Mouse (Mus musculus): ENCODE data around the gene Lama5. TPM values are rescaled to one million over a fixed set of nuclear protein-coding genes. Genes with fewer than 3 reads are reported as not detected.

The Lama5 gene
- total RNA-seq, 1 experiment: 291 TPM

GRCm38 (mm10) chr2:180230482-180230881 is 4.8 kb upstream of the Lama5 start:
- TF ChIP-seq HCFC1 (IDR thresholded peaks at IDR 0.05; ENCODE audit: borderline replicate concordance, insufficient read depth, low read length) (no peak), ZC3H11A (IDR thresholded peaks at IDR 0.05; ENCODE audit: borderline replicate concordance, low read depth, low read length) (no peak), ZNF384 (IDR thresholded peaks at IDR 0.05; ENCODE audit: low read depth, low read length) (no peak), CHD2 (IDR thresholded peaks at IDR 0.05; ENCODE audit: low read depth, low read length) (no peak), MAFK (IDR thresholded peaks at IDR 0.05; ENCODE audit: insufficient read depth, low read depth, low read length) (no peak)
- Histone ChIP-seq H3K9ac (ENCODE audit: insufficient read depth, low read depth, low read length, poor library complexity, severe bottlenecking) (no peak overlapping the region), H3K27ac (ENCODE audit: insufficient read depth, low read depth, low read length, poor library complexity, severe bottlenecking) (no peak overlapping the region), H3K4me3 (ENCODE audit: insufficient read depth in 1 of 2, low read depth in 1 of 2, low read length in 2 of 2, poor library complexity in 1 of 2, severe bottlenecking in 1 of 2) (no peak overlapping the region), H3K36me3 (ENCODE audit: control insufficient read depth, insufficient read depth, low read length, poor library complexity, severe bottlenecking) (no peaks in the 10 kb centered on the region), H3K9me3 (ENCODE audit: control insufficient read depth, insufficient read depth, low read depth, low read length) (no peaks in the 10 kb centered on the region), H3K4me1 (ENCODE audit: control insufficient read depth in 2 of 2, insufficient read depth in 2 of 2, low read length in 2 of 2, poor library complexity in 1 of 2) (peaks cover 7 to 43% of the 10 kb centered on the region in 2 experiments; a peak in 3 of 4 replicates)
- no peak for DNase-seq (ENCODE audit: low read depth, low spot score)
- in situ Hi-C loops (cut with MboI; ENCODE audit: low sequenced_read_pairs in 2 of 2, unreplicated experiment in 2 of 2): no loop called here

- no peak for TF ChIP-seq MAFK (IDR thresholded peaks at IDR 0.05; ENCODE audit: insufficient read depth, low read depth, low read length)
- TF ChIP-seq ZNF384 (IDR thresholded peaks at IDR 0.05; ENCODE audit: low read depth, low read length): no peak
- TF ChIP-seq HCFC1 (IDR thresholded peaks at IDR 0.05; ENCODE audit: borderline replicate concordance, insufficient read depth, low read length): no peak
- TF ChIP-seq ZC3H11A (IDR thresholded peaks at IDR 0.05; ENCODE audit: borderline replicate concordance, low read depth, low read length): no peak
- TF ChIP-seq CHD2 (IDR thresholded peaks at IDR 0.05; ENCODE audit: low read depth, low read length): no peak
- H3K4me3 ChIP-seq (ENCODE audit: insufficient read depth in 1 of 2, low read depth in 1 of 2, low read length in 2 of 2, poor library complexity in 1 of 2, severe bottlenecking in 1 of 2): no peak overlapping the region
- H3K9ac ChIP-seq (ENCODE audit: insufficient read depth, low read depth, low read length, poor library complexity, severe bottlenecking): no peak overlapping the region
- no peak overlapping the region for H3K27ac ChIP-seq (ENCODE audit: insufficient read depth, low read depth, low read length, poor library complexity, severe bottlenecking)
- H3K4me1 ChIP-seq (ENCODE audit: control insufficient read depth in 2 of 2, insufficient read depth in 2 of 2, low read length in 2 of 2, poor library complexity in 1 of 2): peaks cover 5 to 29% of the 10 kb centered on the region in 2 experiments; a peak in 3 of 4 replicates
- no peak for DNase-seq (ENCODE audit: low read depth, low spot score)
- H3K36me3 ChIP-seq (ENCODE audit: control insufficient read depth, insufficient read depth, low read length, poor library complexity, severe bottlenecking): no peaks in the 10 kb centered on the region
- in situ Hi-C loops (cut with MboI; ENCODE audit: low sequenced_read_pairs in 2 of 2, unreplicated experiment in 2 of 2): no loop called here
- H3K9me3 ChIP-seq (ENCODE audit: control insufficient read depth, insufficient read depth, low read depth, low read length): no peaks in the 10 kb centered on the region
Measured at GRCm38 (mm10) chr2:180229129-180229528, 3.5 kb upstream of the Lama5 start.

GRCm38 (mm10) chr2:180228592-180228991 is 2.9 kb upstream of the Lama5 start:
- DNase-seq (ENCODE audit: low read depth, low spot score): no peak
- in situ Hi-C loops (cut with MboI; ENCODE audit: low sequenced_read_pairs in 2 of 2, unreplicated experiment in 2 of 2): no loop called here
- peaks cover 5 to 31% of the 10 kb centered on the region in 2 experiments; a peak in 3 of 4 replicates for H3K4me1 ChIP-seq (ENCODE audit: control insufficient read depth in 2 of 2, insufficient read depth in 2 of 2, low read length in 2 of 2, poor library complexity in 1 of 2)

DNA sequence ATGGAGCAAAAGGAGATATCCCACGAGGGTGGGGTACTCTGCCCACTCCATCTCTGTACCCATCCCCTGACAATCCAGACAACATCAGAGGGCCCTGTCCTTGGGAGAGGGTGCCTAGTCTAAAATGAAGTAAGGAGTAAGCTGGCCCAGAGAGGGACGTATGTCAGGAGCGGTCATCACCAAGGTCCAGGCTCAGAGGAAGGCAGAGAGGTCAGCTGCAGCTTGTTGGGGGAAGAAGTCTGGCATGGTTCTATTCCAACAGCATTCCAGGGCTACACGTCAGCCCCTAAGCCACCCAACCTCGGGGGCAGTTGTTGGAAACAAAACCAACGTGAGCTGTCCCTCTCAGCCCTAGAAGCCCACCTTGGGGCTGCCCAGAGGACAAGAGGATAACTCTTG is 2.4 kb upstream of the Lama5 start:
- Histone ChIP-seq H3K9me3 (ENCODE audit: control insufficient read depth, insufficient read depth, low read depth, low read length) (no peaks in the 10 kb centered on the region), H3K36me3 (ENCODE audit: control insufficient read depth, insufficient read depth, low read length, poor library complexity, severe bottlenecking) (peaks cover 7% of the 10 kb centered on the region; the same call in 1 of the 2 replicates), H3K27ac (ENCODE audit: insufficient read depth, low read depth, low read length, poor library complexity, severe bottlenecking) (peak overlapping the region; percentile 48; the same call in 1 of the 2 replicates), H3K4me1 (ENCODE audit: control insufficient read depth in 2 of 2, insufficient read depth in 2 of 2, low read length in 2 of 2, poor library complexity in 1 of 2) (peaks cover 5 to 36% of the 10 kb centered on the region in 2 experiments; a peak in 3 of 4 replicates), H3K9ac (ENCODE audit: insufficient read depth, low read depth, low read length, poor library complexity, severe bottlenecking) (peak overlapping the region; percentile 28; the same call in 1 of the 2 replicates), H3K4me3 (ENCODE audit: insufficient read depth in 1 of 2, low read depth in 1 of 2, low read length in 2 of 2, poor library complexity in 1 of 2, severe bottlenecking in 1 of 2) (peak overlapping the region in 1 of 2 experiments; percentile 26; a peak in 1 of 4 replicates)
- TF ChIP-seq HCFC1 (IDR thresholded peaks at IDR 0.05; ENCODE audit: borderline replicate concordance, insufficient read depth, low read length): no peak
- TF ChIP-seq CHD2 (IDR thresholded peaks at IDR 0.05; ENCODE audit: low read depth, low read length): no peak
- no peak for TF ChIP-seq ZC3H11A (IDR thresholded peaks at IDR 0.05; ENCODE audit: borderline replicate concordance, low read depth, low read length)
- no peak for TF ChIP-seq ZNF384 (IDR thresholded peaks at IDR 0.05; ENCODE audit: low read depth, low read length)
- no peak for DNase-seq (ENCODE audit: low read depth, low spot score)
- in situ Hi-C loops (cut with MboI; ENCODE audit: low sequenced_read_pairs in 2 of 2, unreplicated experiment in 2 of 2): no loop called here

More at GRCm38 (mm10) chr2:180228592-180228991, 2.9 kb upstream of the Lama5 start:
- Histone ChIP-seq H3K4me3 (ENCODE audit: insufficient read depth in 1 of 2, low read depth in 1 of 2, low read length in 2 of 2, poor library complexity in 1 of 2, severe bottlenecking in 1 of 2) (no peak overlapping the region), H3K27ac (ENCODE audit: insufficient read depth, low read depth, low read length, poor library complexity, severe bottlenecking) (no peak overlapping the region), H3K36me3 (ENCODE audit: control insufficient read depth, insufficient read depth, low read length, poor library complexity, severe bottlenecking) (peaks cover 2% of the 10 kb centered on the region; the same call in 1 of the 2 replicates), H3K9ac (ENCODE audit: insufficient read depth, low read depth, low read length, poor library complexity, severe bottlenecking) (no peak overlapping the region), H3K9me3 (ENCODE audit: control insufficient read depth, insufficient read depth, low read depth, low read length) (no peaks in the 10 kb centered on the region)
- TF ChIP-seq MAFK (IDR thresholded peaks at IDR 0.05; ENCODE audit: insufficient read depth, low read depth, low read length): no peak
- no peak for TF ChIP-seq ZC3H11A (IDR thresholded peaks at IDR 0.05; ENCODE audit: borderline replicate concordance, low read depth, low read length)
- no peak for TF ChIP-seq CHD2 (IDR thresholded peaks at IDR 0.05; ENCODE audit: low read depth, low read length)
- TF ChIP-seq ZNF384 (IDR thresholded peaks at IDR 0.05; ENCODE audit: low read depth, low read length): no peak
- TF ChIP-seq HCFC1 (IDR thresholded peaks at IDR 0.05; ENCODE audit: borderline replicate concordance, insufficient read depth, low read length): no peak
